Mouse (Mus musculus) embryo, embryonic 9.5 days (tissue): ENCODE measurements around the gene Haus3.

Source experiments
- DNase-seq: peaks from one replicate; pipeline ENCODE4 v3.0.0-alpha.2; 2017; ENCODE audit errors: extremely low spot score

Gene Haus3

GRCm38 (mm10) chr5:34168950-34169891 lies at the start of gene Haus3, which contains the start of gene Poln:
TSS of gene Haus3 (minus strand) at chr5:34169527.
TSS of gene Poln (minus strand) at chr5:34169448.
- peak; percentile 98 for DNase-seq

GRCm38 (mm10) chr5:34218672-34219071 lies 49.3 kb upstream of the Haus3 start:
- no peak for DNase-seq

DNA sequence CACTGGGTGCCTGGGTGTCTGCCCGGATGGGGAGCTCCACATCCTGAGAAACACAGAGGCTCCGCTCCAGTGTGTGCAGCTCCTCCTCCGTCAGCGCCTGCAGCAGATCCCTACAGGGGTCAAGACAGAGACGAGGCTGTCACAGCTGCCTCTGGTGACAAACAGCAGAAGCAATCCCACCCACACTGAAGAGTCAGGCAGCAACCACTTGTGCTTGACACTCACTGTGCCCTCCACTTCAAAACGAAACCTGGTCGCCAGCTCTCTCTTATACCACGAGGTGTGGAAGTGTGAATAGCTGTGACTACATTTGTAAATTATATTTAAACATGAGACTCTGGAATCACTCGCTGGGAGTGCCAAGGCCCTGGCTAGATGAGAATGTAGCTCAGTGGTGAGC lies 48.4 kb upstream of the Haus3 start:
- no peak for DNase-seq

DNA sequence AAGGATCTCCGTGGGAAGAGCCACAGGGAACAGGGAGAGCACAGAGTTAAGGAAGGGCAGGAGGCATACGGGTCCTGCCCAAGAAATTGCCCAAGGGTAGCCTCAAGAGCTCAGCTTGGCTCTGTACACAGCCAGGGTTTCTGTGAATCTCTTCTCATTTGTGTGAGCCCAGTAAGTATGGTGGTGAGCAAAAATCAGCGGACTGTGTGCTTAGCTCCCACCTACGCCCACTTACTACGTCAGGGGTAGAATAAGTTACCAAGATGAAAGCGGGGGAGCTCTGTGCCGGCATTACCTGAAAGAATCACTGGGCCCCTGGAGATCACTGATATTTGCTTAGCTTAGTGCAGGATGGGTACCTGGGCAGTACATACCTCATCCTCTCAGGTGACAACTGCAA lies 46.7 kb upstream of the Haus3 start:
- DNase-seq: no peak

DNA sequence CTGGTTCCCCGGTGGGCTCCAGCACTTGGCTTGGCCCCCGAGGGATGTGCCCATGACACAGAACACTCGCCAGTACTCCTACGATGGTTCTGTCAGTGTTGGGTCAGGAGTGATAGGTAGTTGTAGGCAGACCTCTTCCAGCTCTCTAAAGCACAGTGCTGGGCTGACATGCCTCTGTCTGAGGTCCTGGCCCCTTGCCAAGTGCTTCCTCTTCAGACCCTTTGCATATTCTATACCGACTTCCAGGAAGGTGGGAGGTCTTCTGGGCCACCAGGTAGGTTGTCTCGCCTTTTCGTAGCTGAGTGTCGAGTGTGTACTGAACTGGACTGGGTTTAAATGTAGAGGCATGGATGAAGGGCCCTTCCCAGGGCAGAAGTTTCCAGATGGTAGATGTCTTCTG lies 44.3 kb upstream of the Haus3 start:
- DNase-seq: no peak

DNA sequence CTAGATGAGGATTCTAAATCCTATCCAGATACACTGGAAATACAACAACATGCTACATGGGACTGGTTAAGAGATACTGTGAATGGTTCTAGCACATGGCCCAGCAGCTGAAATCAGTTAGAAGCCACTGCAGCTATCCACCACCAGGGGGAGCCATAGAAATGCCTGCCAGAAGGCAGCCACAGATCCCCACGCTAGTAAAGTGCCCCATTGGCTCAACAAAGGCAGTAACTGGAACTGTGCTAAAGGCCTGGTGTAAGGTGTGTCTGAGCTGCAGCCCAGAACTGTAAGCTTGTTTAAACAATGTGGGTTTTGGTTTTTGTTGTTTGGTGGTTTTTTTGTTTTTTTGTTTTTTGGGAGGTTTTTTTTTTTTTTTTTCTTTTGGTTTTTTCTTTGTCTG lies 41.0 kb upstream of the Haus3 start:
- DNase-seq: peak; percentile 79

GRCm38 (mm10) chr5:34207503-34207902 lies 38.2 kb upstream of the Haus3 start:
- DNase-seq: no peak

DNA sequence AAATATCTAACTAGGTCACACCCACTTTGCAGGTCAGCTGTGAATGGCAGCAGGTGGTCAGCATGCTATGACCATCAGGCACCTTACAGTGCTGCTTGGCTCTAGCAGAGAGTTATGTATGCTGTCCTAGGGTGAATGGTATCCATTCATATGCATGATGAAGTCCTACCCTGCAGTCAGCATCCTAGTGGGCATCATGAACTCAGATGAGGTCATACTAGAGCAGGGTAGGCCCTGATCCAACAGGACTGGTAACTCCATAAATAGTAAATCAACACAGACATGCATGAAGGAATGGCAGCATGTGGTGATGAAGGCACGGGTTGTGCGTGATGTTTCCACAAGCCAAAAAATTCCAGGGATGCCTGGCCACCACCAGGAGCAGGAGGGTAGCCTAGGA lies 36.5 kb upstream of the Haus3 start:
- no peak for DNase-seq

DNA sequence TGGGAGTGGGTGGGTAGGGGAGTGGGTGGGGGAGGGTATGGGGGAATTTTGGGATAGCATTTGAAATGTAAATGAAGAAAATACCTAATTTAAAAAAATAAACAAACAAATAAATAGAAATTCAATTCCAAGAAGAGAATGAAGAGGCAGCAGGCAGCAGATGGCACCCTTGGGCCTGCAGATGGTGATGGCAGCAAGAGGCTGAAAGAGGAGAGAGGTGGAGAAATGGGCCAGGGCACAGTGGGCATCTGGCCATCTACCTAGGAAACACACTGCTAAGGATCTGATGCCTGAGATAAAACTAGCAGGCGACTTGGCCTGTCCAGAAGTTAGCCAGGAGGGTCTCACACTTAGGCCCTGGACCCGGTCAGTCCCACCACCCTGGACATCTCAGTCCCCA lies 35.6 kb upstream of the Haus3 start:
- DNase-seq: no peak

DNA sequence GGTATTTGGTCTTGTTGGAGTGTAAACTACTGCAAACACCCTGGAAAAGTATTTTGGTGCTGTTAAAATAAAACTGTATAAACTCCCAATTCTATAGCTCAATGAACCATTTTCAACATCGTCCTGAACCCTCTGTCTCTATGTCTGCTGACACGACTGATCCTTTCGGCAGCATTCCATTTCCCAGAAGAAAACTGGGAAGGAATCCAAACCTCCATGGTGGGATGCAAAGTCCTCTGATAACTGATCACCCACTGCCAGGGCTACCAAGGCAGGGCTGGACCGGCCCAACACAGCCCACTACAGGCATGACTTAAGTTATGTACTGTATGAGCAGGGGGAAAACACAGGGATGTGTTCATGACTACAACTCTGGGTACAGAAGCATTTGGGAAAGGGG lies 32.7 kb upstream of the Haus3 start:
- DNase-seq: no peak

- no peak for DNase-seq
Observed at GRCm38 (mm10) chr5:34201396-34201795, 32.1 kb upstream of the Haus3 start.

GRCm38 (mm10) chr5:34198615-34199014 lies 29.3 kb upstream of the Haus3 start:
- no peak for DNase-seq

DNA sequence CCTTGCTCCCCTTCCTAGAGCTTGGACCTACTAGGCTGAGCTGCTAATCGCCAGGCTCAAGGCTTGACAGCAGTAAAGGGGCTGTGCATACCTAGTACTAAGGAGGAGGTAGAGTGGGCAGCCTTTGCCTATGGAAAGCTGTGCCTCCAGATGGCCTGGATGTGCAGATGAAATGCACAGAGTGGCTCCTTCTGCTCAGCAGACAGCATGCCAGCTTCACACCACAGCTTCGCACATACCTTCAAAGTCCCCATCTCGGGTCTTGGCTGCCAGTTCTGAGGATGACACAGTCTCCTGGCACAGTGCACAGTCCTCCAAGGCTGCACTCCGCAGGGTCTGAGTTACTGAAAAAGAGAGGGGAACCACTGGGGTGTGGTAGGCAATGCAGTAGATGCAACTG lies 27.9 kb upstream of the Haus3 start:
- DNase-seq: no peak

DNA sequence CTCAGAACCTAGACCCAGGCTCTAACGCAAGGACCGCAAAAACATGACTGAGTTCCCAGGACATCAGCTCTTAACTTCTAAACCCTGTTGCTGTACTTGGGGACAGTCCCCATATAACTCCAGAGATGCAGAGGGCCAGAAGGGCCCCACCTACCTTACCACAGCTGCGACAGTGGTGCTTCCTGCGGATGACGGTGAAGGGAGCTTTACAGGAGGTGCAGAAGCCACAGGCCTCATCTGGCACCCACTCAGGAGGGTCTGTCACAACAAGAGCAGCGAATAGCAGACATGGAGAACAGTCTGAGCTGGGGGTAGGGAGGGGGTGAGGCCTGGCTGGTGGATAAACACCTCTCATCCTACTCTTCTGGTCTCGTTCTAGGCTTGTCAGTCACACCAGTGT lies 27.1 kb upstream of the Haus3 start:
- DNase-seq: no peak

DNA sequence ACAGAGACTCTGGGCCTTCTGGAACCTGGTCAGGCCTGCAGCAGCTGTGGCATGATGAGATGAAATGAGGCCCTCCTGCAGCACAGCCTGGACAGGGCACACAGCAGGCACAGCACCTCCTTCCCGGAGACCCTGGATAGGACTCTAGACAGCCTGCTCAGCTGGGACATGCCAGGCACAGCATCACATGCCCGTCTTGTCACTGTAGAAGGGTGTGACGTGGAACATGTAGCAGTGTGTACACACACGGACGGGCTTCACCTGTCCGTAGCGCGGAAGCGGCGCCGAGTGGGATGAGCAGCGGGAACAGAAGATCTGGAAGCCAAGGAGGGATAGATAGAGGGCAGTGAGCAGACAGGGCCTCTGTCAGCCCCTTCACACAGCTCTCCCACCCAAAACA lies 26.5 kb upstream of the Haus3 start:
- DNase-seq: no peak

DNA sequence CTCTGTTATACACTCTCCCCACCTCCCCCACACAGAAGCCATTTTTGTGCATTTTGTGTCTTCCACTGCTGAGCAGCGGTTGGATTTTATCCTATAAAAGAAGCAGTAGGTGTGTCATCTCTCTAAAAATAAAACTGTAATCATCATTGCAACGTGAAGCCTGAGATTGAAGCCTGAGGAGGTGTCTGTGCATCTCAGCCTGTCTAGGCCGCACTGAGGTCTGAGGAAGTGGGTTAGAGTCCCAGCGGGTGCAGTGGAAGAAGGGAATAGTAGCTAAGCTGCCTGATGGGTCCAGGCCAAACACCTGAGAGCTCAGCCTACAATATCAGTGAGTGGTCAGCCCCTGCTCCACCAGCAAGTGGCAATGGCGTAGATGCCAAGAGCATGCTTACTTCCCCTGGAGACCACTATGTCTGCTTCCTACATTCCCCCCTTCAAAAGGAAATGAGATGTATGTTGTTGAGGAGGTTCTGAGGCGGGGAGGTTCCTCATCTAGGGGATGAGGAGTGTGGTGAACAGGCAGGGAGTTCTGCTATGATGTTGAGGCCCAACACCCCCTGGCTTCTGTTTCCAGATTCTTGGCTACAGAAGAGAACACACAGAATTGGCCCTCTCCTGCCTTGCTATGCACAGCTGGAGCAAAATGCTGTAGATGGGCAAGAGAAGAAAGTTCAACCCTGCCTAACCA lies 25.8 kb upstream of the Haus3 start:
- DNase-seq: no peak

DNA sequence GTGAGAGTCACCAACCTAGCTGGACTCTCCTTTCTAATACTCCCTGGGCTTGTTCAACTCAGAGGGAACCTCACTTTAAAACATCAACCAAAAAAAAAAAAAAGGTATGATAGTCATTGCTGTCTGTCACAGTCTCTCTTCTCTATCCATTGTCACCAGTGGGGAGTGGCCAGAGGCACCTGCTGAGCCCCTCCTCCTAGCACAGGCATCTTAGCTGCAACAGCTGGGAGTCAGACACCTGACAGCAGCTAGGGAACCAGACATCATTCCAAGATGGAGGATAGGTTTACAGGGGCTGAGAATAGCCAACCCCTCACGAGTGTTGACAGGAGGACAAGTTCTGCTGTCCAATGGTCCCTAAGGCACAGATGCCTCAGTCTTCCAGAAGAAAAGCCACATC lies 25.1 kb upstream of the Haus3 start:
- no peak for DNase-seq

GRCm38 (mm10) chr5:34191843-34192242 lies 22.5 kb upstream of the Haus3 start:
- no peak for DNase-seq

- DNase-seq: no peak
Observed at GRCm38 (mm10) chr5:34191021-34191420, 21.7 kb upstream of the Haus3 start.

DNA sequence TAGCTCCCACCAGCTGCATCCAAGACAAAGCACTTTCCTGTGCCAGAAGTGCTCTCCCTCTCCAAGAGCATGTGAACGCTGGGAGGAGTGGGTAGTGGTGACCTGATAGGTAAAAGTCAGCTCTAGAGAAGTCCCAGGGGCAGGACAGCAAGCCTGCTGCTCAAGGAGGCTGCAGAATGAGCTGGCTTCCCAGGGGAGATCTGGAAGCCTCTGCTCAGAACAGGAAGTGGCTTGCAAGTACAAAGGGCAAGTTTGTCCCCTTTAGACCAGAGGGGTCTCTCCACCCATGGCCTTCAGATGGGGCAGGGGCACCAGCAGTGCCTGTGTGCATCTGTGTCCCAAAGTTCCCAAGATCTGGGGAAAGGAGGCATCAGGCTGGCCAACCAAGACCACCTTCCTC lies 20.2 kb upstream of the Haus3 start:
- DNase-seq: no peak

- DNase-seq: no peak
Observed at GRCm38 (mm10) chr5:34188856-34189255, 19.5 kb upstream of the Haus3 start.

- peak; percentile 96 for DNase-seq
Observed at GRCm38 (mm10) chr5:34187601-34188316, 18.4 kb upstream of the Haus3 start, which contains the start of gene Mxd4. TSS of gene Mxd4 (minus strand) at chr5:34187720.
